Mouse (Mus musculus): ENCODE data around the gene 5830473C10Rik. TPM values are rescaled to one million over a fixed set of nuclear protein-coding genes. Genes with fewer than 3 reads are reported as not detected.

Gene 5830473C10Rik
- polyA plus RNA-seq, 1 experiment from 2014 or later = not detected

- Histone ChIP-seq H3K27me3 (replicated peaks; ENCODE audit: low read depth, poor library complexity, severe bottlenecking) (no peaks in the 10 kb centered on the region), H3K27ac (replicated peaks) (no peak overlapping the region), H3K9me3 (no peaks in the 10 kb centered on the region), H3K4me1 (no peaks in the 10 kb centered on the region), H3K4me3 (no peak overlapping the region), H3K36me3 (replicated peaks) (no peaks in the 10 kb centered on the region)
- DNase-seq (ENCODE audit: low spot score) = no peak
- WGBS = 80% methylated on average over 9 of the region's 9 CpGs
Measured at GRCm38 (mm10) chr5:90577751-90578150, 16.8 kb downstream of the 5830473C10Rik start.

GRCm38 (mm10) chr5:90579556-90579955 is 18.6 kb downstream of the 5830473C10Rik start:
- DNase-seq (ENCODE audit: low spot score) = no peak
- 89% methylated on average over 9 of the region's 9 CpGs for WGBS
- Histone ChIP-seq H3K36me3 (replicated peaks) (no peaks in the 10 kb centered on the region), H3K27ac (replicated peaks) (no peak overlapping the region), H3K4me1 (no peaks in the 10 kb centered on the region), H3K9me3 (no peaks in the 10 kb centered on the region), H3K27me3 (replicated peaks; ENCODE audit: low read depth, poor library complexity, severe bottlenecking) (no peaks in the 10 kb centered on the region), H3K4me3 (no peak overlapping the region)

GRCm38 (mm10) chr5:90582179-90582578 is 21.3 kb downstream of the 5830473C10Rik start:
- H3K4me3 ChIP-seq = no peak overlapping the region
- H3K27ac ChIP-seq (replicated peaks) = no peak overlapping the region
- H3K27me3 ChIP-seq (replicated peaks; ENCODE audit: low read depth, poor library complexity, severe bottlenecking) = no peaks in the 10 kb centered on the region
- no peaks in the 10 kb centered on the region for H3K9me3 ChIP-seq
- 89% methylated on average over 6 of the region's 6 CpGs for WGBS
- H3K4me1 ChIP-seq = no peaks in the 10 kb centered on the region
- H3K36me3 ChIP-seq (replicated peaks) = no peaks in the 10 kb centered on the region
- no peak for DNase-seq (ENCODE audit: low spot score)

- DNase-seq (ENCODE audit: low spot score) = no peak
- 85% methylated on average over 7 of the region's 7 CpGs for WGBS
Measured at GRCm38 (mm10) chr5:90584799-90585198, 23.9 kb downstream of the 5830473C10Rik start.

GRCm38 (mm10) chr5:90586511-90586910 is 25.6 kb downstream of the 5830473C10Rik start:
- Histone ChIP-seq H3K4me1 (no peaks in the 10 kb centered on the region), H3K27me3 (replicated peaks; ENCODE audit: low read depth, poor library complexity, severe bottlenecking) (0 out of 2 replicates have a peak, but pooled peaks cover 2% of the 10 kb centered on the region), H3K36me3 (replicated peaks) (no peaks in the 10 kb centered on the region), H3K27ac (replicated peaks) (no peak overlapping the region), H3K9me3 (no peaks in the 10 kb centered on the region), H3K4me3 (no peak overlapping the region)
- whole genome bisulfite sequencing = 74% methylated on average over 5 of the region's 5 CpGs
- DNase-seq (ENCODE audit: low spot score) = no peak

More at GRCm38 (mm10) chr5:90584799-90585198, 23.9 kb downstream of the 5830473C10Rik start:
- Histone ChIP-seq H3K36me3 (replicated peaks) (no peaks in the 10 kb centered on the region), H3K4me3 (no peak overlapping the region), H3K27ac (replicated peaks) (no peak overlapping the region), H3K4me1 (no peaks in the 10 kb centered on the region), H3K9me3 (no peaks in the 10 kb centered on the region), H3K27me3 (replicated peaks; ENCODE audit: low read depth, poor library complexity, severe bottlenecking) (0 out of 2 replicates have a peak, but pooled peaks cover 2% of the 10 kb centered on the region)

- 90% methylated on average over 5 of the region's 5 CpGs for WGBS
- DNase-seq (ENCODE audit: low spot score) = no peak
- Histone ChIP-seq H3K36me3 (replicated peaks) (no peaks in the 10 kb centered on the region), H3K4me1 (no peaks in the 10 kb centered on the region), H3K27me3 (replicated peaks; ENCODE audit: low read depth, poor library complexity, severe bottlenecking) (0 out of 2 replicates have a peak, but pooled peaks cover 2% of the 10 kb centered on the region), H3K9me3 (no peaks in the 10 kb centered on the region), H3K27ac (replicated peaks) (no peak overlapping the region), H3K4me3 (no peak overlapping the region)
Measured at GRCm38 (mm10) chr5:90588104-90588503, 27.2 kb downstream of the 5830473C10Rik start.

- no peaks in the 10 kb centered on the region for H3K4me1 ChIP-seq
- 24% methylated on average over 25 of the region's 25 CpGs for WGBS
- peak; percentile 71 for DNase-seq (ENCODE audit: low spot score)
- H3K27me3 ChIP-seq (replicated peaks; ENCODE audit: low read depth, poor library complexity, severe bottlenecking) = 0 out of 2 replicates have a peak, but pooled peaks cover 2% of the 10 kb centered on the region
- H3K4me3 ChIP-seq = peak overlapping the region; percentile 56
- no peak overlapping the region for H3K27ac ChIP-seq (replicated peaks)
- no peaks in the 10 kb centered on the region for H3K9me3 ChIP-seq
- no peaks in the 10 kb centered on the region for H3K36me3 ChIP-seq (replicated peaks)
Measured at GRCm38 (mm10) chr5:90588708-90589595, 28.0 kb downstream of the 5830473C10Rik start.

GRCm38 (mm10) chr5:90590676-90591075 is 29.8 kb downstream of the 5830473C10Rik start:
- Histone ChIP-seq H3K27ac (replicated peaks) (no peak overlapping the region), H3K4me3 (no peak overlapping the region), H3K4me1 (no peaks in the 10 kb centered on the region), H3K27me3 (replicated peaks; ENCODE audit: low read depth, poor library complexity, severe bottlenecking) (0 out of 2 replicates have a peak, but pooled peaks cover 2% of the 10 kb centered on the region), H3K9me3 (no peaks in the 10 kb centered on the region), H3K36me3 (replicated peaks) (no peaks in the 10 kb centered on the region)
- WGBS = 86% methylated on average over 10 of the region's 10 CpGs
- no peak for DNase-seq (ENCODE audit: low spot score)

- Histone ChIP-seq H3K36me3 (replicated peaks) (no peaks in the 10 kb centered on the region), H3K4me1 (no peaks in the 10 kb centered on the region), H3K27me3 (replicated peaks; ENCODE audit: low read depth, poor library complexity, severe bottlenecking) (0 out of 2 replicates have a peak, but pooled peaks cover 2% of the 10 kb centered on the region), H3K9me3 (no peaks in the 10 kb centered on the region), H3K4me3 (no peak overlapping the region), H3K27ac (replicated peaks) (no peak overlapping the region)
- no peak for DNase-seq (ENCODE audit: low spot score)
- WGBS = 89% methylated on average over 6 of the region's 6 CpGs
Measured at GRCm38 (mm10) chr5:90591936-90592335, 31.0 kb downstream of the 5830473C10Rik start.

- Histone ChIP-seq H3K9me3 (no peaks in the 10 kb centered on the region), H3K4me1 (no peaks in the 10 kb centered on the region), H3K4me3 (no peak overlapping the region), H3K27me3 (replicated peaks; ENCODE audit: low read depth, poor library complexity, severe bottlenecking) (no peaks in the 10 kb centered on the region), H3K27ac (replicated peaks) (no peak overlapping the region), H3K36me3 (replicated peaks) (no peaks in the 10 kb centered on the region)
- WGBS = 92% methylated on average over 13 of the region's 13 CpGs
- no peak for DNase-seq (ENCODE audit: low spot score)
Measured at GRCm38 (mm10) chr5:90594945-90595344, 34.0 kb downstream of the 5830473C10Rik start.

GRCm38 (mm10) chr5:90596155-90596554 is 35.2 kb downstream of the 5830473C10Rik start:
- WGBS = 85% methylated on average over 6 of the region's 6 CpGs
- DNase-seq (ENCODE audit: low spot score) = no peak
- H3K36me3 ChIP-seq (replicated peaks) = no peaks in the 10 kb centered on the region
- H3K27ac ChIP-seq (replicated peaks) = no peak overlapping the region
- no peak overlapping the region for H3K4me3 ChIP-seq
- no peaks in the 10 kb centered on the region for H3K27me3 ChIP-seq (replicated peaks; ENCODE audit: low read depth, poor library complexity, severe bottlenecking)
- H3K9me3 ChIP-seq = no peaks in the 10 kb centered on the region
- no peaks in the 10 kb centered on the region for H3K4me1 ChIP-seq

- WGBS = 24% methylated on average over 6 of the region's 6 CpGs
Measured at GRCm38 (mm10) chr5:90601469-90601868, 40.6 kb downstream of the 5830473C10Rik start.

GRCm38 (mm10) chr5:90603407-90603923 is 42.6 kb downstream of the 5830473C10Rik start:
- DNase-seq (ENCODE audit: low spot score) = no peak
- H3K9me3 ChIP-seq = no peaks in the 10 kb centered on the region
- H3K4me1 ChIP-seq = no peaks in the 10 kb centered on the region
- H3K27ac ChIP-seq (replicated peaks) = no peak overlapping the region
- H3K27me3 ChIP-seq (replicated peaks; ENCODE audit: low read depth, poor library complexity, severe bottlenecking) = no peaks in the 10 kb centered on the region
- 69% methylated on average over 13 of the region's 13 CpGs for WGBS
- no peaks in the 10 kb centered on the region for H3K36me3 ChIP-seq (replicated peaks)
- H3K4me3 ChIP-seq = no peak overlapping the region

More at GRCm38 (mm10) chr5:90601469-90601868, 40.6 kb downstream of the 5830473C10Rik start:
- no peak overlapping the region for H3K4me3 ChIP-seq
- no peaks in the 10 kb centered on the region for H3K4me1 ChIP-seq
- no peak overlapping the region for H3K27ac ChIP-seq (replicated peaks)
- H3K36me3 ChIP-seq (replicated peaks) = no peaks in the 10 kb centered on the region
- DNase-seq (ENCODE audit: low spot score) = peak; percentile 53
- no peaks in the 10 kb centered on the region for H3K9me3 ChIP-seq
- H3K27me3 ChIP-seq (replicated peaks; ENCODE audit: low read depth, poor library complexity, severe bottlenecking) = no peaks in the 10 kb centered on the region
